Mouse (Mus musculus): ENCODE results near the gene Gm49673. TPM values are rescaled to one million over a fixed set of nuclear protein-coding genes. Genes with fewer than 3 reads are reported as not detected.
A peak's percentile ranks its signal among the peaks of the same experiment; 100 is the strongest.
"Not testable (repeated sequence)": the region's sequence is repeated elsewhere in the genome, so short reads cannot be mapped to it uniquely, and the experiment has no call there.

Gene Gm49673
- polyA plus RNA-seq (2012; rRNA removed), result 0.89 and 1.7 TPM in 2 replicates

DNA sequence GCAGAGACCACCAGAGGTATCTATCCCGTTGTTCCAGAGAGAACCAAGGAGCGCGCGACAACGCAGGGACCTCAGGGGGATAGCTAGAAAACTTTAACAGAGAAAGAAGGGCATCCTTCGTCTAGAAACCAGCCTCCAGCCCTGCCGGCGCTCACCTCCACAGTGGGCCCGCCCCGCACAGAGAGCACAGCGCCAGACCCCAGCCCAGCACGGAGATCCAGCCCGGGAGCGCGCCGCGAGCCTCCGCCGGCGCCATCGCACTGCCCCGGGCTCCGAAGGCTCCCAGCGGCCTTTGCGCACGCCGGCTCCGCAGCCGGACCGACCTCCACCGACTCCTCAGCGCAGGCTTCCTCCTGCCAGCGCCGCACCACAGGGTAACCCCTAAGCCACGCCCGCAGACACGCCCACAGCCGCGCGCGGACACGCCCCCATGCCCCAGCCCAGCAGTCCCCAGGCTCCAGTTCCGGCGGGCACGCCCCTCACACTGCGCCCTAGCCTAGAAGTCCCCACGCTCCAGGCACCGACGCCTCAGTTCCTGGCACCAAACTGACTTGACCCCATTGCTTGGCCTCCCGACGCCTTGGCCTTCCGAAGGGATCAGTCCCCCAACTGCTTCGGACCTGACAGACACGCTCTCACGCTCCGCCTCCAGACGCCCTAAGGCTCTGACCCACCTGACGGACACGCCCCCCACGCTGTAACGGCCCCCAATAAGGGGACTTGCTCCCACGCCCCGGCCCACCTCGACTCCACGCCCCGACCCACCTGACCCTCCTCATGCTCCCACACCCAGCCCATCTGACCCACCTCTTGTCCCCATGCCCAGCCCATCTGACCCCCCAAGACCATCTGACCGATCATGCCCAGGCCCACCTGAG lies at the start of gene Gm49673, which contains the start of gene Rnaset2a:
Gene Gm49673 (minus strand): TSS at position 350 of the 878 bp plus-strand sequence.
Gene Rnaset2a (minus strand): TSS at position 659 of the 878 bp plus-strand sequence.
- not testable (repeated sequence) for H3K4me3 ChIP-seq (replicated peaks; ENCODE audit: insufficient read depth, low read depth, low read length); H3K4me1 ChIP-seq (ENCODE audit: control insufficient read depth, insufficient read depth, low read length); H3K27ac ChIP-seq (ENCODE audit: insufficient read depth, low read length); H3K27me3 ChIP-seq (ENCODE audit: control insufficient read depth, insufficient read depth, low read length)
- 2% methylated on average over 54 of the region's 67 CpGs for WGBS
- peak; percentile 16 to 43 for DNase-seq

DNA sequence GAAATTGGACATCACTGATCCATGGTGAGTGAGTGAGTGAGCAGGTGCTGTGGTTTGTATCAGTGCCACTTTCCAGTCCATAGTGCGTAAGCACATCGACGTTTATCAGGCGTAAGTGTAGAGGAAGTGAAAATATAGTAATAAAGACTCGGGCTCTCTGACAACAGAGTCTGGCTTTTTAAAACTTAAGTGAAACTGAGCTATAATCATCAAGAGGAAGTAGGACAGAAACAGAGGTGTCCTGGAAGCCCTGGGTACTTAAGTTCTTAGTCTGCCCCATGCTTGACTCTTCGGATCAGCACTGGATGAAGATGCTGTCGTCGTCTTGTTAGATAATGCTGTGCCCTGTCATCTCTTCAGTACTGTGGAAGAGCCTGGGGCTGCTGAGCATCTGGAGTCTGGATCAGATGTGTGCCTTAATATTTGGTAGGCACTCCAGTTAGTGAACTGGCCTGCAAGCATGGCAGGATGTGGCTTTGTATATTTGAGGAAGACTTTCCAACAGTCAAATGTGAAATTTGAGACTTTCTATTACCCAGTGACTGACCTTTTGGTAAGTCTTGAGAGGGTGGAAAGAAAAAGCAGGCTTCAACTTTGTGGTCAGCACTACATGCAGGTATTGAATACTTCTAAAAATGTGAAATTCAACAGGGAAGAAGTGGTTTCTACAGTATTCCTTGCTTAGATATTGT lies 48.2 kb upstream of the Gm49673 start:
- no peak for DNase-seq
- 92% methylated on average over 8 of the region's 8 CpGs for WGBS
- Histone ChIP-seq H3K27me3 (ENCODE audit: control insufficient read depth, insufficient read depth, low read length) (no peaks in the 10 kb centered on the region), H3K27ac (ENCODE audit: insufficient read depth, low read length) (no peak overlapping the region), H3K4me3 (replicated peaks; ENCODE audit: insufficient read depth, low read depth, low read length) (no peak overlapping the region), H3K4me1 (ENCODE audit: control insufficient read depth, insufficient read depth, low read length) (no peaks in the 10 kb centered on the region)
- TF ChIP-seq POLR2A (IDR thresholded peaks at IDR 0.05; ENCODE audit: borderline replicate concordance, insufficient read depth, low read length), result no peak
- TF ChIP-seq CTCF (IDR thresholded peaks at IDR 0.05; ENCODE audit: borderline replicate concordance, insufficient read depth, low read depth, low read length), result no peak

DNA sequence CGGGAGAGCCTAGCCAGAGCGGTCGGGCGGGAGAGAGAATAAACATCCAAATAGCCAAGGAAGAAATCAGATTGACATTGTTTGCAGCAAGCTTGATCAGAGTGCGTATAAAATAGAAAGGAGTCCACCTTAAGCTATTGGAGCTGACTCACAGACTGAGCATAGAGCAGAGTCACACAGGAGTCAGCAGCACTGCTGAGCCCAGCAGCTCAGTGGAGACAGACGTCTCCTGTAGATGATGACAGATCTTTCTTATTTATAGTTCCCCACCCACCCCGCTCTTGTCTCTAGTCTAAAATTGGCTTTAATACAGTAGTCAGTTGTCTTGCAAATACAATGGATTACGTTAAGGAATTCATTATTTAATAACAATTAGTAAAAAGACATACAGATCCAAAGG lies 46.1 kb upstream of the Gm49673 start:
- Histone ChIP-seq H3K4me3 (replicated peaks; ENCODE audit: insufficient read depth, low read depth, low read length) (no peak overlapping the region), H3K4me1 (ENCODE audit: control insufficient read depth, insufficient read depth, low read length) (no peaks in the 10 kb centered on the region), H3K27me3 (ENCODE audit: control insufficient read depth, insufficient read depth, low read length) (no peaks in the 10 kb centered on the region), H3K27ac (ENCODE audit: insufficient read depth, low read length) (no peak overlapping the region)
- 91% methylated on average over 8 of the region's 8 CpGs for WGBS
- TF ChIP-seq POLR2A (IDR thresholded peaks at IDR 0.05; ENCODE audit: borderline replicate concordance, insufficient read depth, low read length) (no peak), CTCF (IDR thresholded peaks at IDR 0.05; ENCODE audit: borderline replicate concordance, insufficient read depth, low read depth, low read length) (no peak)
- no peak for DNase-seq

DNA sequence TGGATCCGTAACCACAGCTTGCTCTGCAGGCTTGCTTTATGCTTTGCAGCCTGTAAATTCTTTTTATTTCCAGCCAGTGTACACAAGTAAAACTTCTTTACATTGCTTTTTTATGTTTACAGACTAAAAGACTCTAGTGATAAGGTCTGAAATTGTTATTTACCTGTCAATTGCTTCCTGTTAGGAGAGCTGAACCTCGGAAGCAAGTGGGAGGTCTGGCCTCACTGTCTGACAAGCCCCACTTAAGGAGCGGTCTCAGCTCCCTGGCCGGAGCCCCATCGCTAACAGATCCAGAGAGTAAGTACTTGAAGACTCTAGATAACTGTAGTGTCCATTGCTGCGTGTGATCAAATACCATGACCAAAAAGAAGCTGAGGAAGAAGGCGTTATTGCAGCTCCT lies 36.6 kb upstream of the Gm49673 start:
- Histone ChIP-seq H3K27ac (ENCODE audit: insufficient read depth, low read length) (no peak overlapping the region), H3K4me1 (ENCODE audit: control insufficient read depth, insufficient read depth, low read length) (no peaks in the 10 kb centered on the region), H3K4me3 (replicated peaks; ENCODE audit: insufficient read depth, low read depth, low read length) (no peak overlapping the region), H3K27me3 (ENCODE audit: control insufficient read depth, insufficient read depth, low read length) (no peaks in the 10 kb centered on the region; the same call in 1 of the 2 replicates)
- no peak for DNase-seq
- WGBS, result 89% methylated on average over 7 of the region's 7 CpGs
- TF ChIP-seq CTCF (IDR thresholded peaks at IDR 0.05; ENCODE audit: borderline replicate concordance, insufficient read depth, low read depth, low read length) (no peak), POLR2A (IDR thresholded peaks at IDR 0.05; ENCODE audit: borderline replicate concordance, insufficient read depth, low read length) (no peak)

DNA sequence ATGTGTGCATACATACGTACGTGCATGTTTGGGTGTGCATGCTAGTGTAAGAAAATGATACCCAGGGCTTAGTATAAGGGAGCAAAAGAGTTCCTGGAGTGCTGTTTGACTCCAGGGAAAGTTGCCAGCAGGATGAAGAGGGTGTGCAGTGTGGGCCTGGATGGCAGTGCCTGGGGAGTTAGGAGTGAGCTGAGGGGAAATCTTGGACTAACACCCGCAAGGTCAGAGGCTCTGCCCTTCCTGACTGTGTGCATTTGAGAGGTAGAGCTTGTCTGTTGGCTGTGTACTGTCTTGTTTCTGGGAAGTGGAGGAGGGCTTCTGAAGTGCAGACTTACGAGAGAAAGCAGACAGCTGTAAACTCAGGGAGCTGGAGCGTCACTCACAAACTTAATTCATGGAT lies 36.2 kb upstream of the Gm49673 start:
- 83% methylated on average over 5 of the region's 5 CpGs for WGBS
- DNase-seq, result no peak
- Histone ChIP-seq H3K27ac (ENCODE audit: insufficient read depth, low read length) (no peak overlapping the region), H3K4me1 (ENCODE audit: control insufficient read depth, insufficient read depth, low read length) (no peaks in the 10 kb centered on the region), H3K4me3 (replicated peaks; ENCODE audit: insufficient read depth, low read depth, low read length) (no peak overlapping the region), H3K27me3 (ENCODE audit: control insufficient read depth, insufficient read depth, low read length) (no peaks in the 10 kb centered on the region; the same call in 1 of the 2 replicates)
- TF ChIP-seq POLR2A (IDR thresholded peaks at IDR 0.05; ENCODE audit: borderline replicate concordance, insufficient read depth, low read length) (no peak), CTCF (IDR thresholded peaks at IDR 0.05; ENCODE audit: borderline replicate concordance, insufficient read depth, low read depth, low read length) (no peak)

DNA sequence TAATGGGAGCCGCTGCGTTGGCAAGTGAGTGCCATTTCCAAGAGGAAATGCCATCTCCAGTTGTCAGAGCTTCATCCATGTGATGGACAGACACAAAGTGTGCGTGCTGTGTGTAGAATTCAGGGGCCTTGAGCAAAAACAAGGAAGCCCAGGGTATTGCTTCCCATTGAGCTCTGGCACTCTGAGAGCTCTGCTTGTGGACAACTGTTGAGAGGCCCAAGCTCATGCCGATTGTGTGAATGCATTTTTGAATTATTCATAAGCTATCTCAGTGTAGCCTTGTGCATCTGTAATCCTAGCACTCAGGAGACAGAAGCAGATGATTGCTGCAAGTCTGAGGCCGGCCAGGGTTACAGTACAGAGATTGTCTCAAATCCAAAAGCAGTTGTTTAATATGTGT lies 29.5 kb upstream of the Gm49673 start:
- Histone ChIP-seq H3K4me1 (ENCODE audit: control insufficient read depth, insufficient read depth, low read length) (no peaks in the 10 kb centered on the region), H3K4me3 (replicated peaks; ENCODE audit: insufficient read depth, low read depth, low read length) (no peak overlapping the region), H3K27me3 (ENCODE audit: control insufficient read depth, insufficient read depth, low read length) (no peaks in the 10 kb centered on the region), H3K27ac (ENCODE audit: insufficient read depth, low read length) (no peak overlapping the region)
- WGBS, result 36% methylated on average over 5 of the region's 5 CpGs
- no peak for TF ChIP-seq POLR2A (IDR thresholded peaks at IDR 0.05; ENCODE audit: borderline replicate concordance, insufficient read depth, low read length)
- no peak for TF ChIP-seq CTCF (IDR thresholded peaks at IDR 0.05; ENCODE audit: borderline replicate concordance, insufficient read depth, low read depth, low read length)
- DNase-seq, result peak in 1 of 2 experiments; percentile 23

DNA sequence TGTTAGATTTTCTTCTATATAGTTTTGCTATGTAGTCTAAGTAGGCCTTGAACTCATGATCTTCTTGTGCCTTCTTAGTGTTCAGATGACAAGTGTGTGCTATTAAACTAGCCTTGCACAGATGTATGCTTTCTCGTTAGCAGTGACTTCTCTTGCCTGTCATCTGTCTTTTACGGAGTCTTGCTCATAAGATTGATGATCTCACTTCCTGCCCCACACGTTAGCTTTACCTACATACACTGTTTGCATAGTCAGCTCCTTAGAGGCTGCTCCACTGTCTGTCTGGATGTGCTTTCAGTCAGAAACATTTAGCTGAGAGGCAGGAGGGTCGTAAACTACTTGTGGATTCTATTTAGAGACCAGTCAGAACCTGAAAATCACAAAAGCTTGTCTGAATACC lies 23.5 kb upstream of the Gm49673 start:
- no peak overlapping the region for H3K27ac ChIP-seq (ENCODE audit: insufficient read depth, low read length)
- DNase-seq, result no peak
- 84% methylated on average over 4 of the region's 4 CpGs for WGBS
- H3K4me1 ChIP-seq (ENCODE audit: control insufficient read depth, insufficient read depth, low read length), result no peaks in the 10 kb centered on the region
- no peaks in the 10 kb centered on the region for H3K27me3 ChIP-seq (ENCODE audit: control insufficient read depth, insufficient read depth, low read length)
- TF ChIP-seq POLR2A (IDR thresholded peaks at IDR 0.05; ENCODE audit: borderline replicate concordance, insufficient read depth, low read length), result no peak
- TF ChIP-seq CTCF (IDR thresholded peaks at IDR 0.05; ENCODE audit: borderline replicate concordance, insufficient read depth, low read depth, low read length), result no peak
- H3K4me3 ChIP-seq (replicated peaks; ENCODE audit: insufficient read depth, low read depth, low read length), result no peak overlapping the region

DNA sequence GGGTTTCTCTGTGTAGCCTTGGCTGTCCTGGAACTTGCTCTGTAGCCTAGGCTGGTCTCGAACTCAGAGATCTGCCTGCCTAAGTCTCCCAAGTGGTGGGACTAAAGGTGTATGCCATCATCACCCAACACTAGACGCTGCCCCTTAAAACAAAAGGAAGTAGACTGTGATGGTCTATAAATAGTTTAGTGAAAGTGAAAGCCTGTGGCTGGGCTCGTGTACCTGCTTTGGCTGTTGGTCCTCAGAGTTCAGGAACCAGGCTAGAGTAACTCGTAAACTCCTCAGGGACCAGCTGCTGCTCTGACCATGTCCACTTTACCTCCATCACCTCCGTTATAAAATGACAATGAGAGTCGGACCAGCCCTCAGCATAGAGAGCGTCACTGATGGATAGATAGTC lies 22.7 kb upstream of the Gm49673 start:
- TF ChIP-seq POLR2A (IDR thresholded peaks at IDR 0.05; ENCODE audit: borderline replicate concordance, insufficient read depth, low read length) (no peak), CTCF (IDR thresholded peaks at IDR 0.05; ENCODE audit: borderline replicate concordance, insufficient read depth, low read depth, low read length) (no peak)
- WGBS, result 91% methylated on average over 7 of the region's 7 CpGs
- no peak for DNase-seq
- no peaks in the 10 kb centered on the region for H3K27me3 ChIP-seq (ENCODE audit: control insufficient read depth, insufficient read depth, low read length)
- H3K4me3 ChIP-seq (replicated peaks; ENCODE audit: insufficient read depth, low read depth, low read length), result no peak overlapping the region
- H3K27ac ChIP-seq (ENCODE audit: insufficient read depth, low read length), result no peak overlapping the region
- no peaks in the 10 kb centered on the region for H3K4me1 ChIP-seq (ENCODE audit: control insufficient read depth, insufficient read depth, low read length)

DNA sequence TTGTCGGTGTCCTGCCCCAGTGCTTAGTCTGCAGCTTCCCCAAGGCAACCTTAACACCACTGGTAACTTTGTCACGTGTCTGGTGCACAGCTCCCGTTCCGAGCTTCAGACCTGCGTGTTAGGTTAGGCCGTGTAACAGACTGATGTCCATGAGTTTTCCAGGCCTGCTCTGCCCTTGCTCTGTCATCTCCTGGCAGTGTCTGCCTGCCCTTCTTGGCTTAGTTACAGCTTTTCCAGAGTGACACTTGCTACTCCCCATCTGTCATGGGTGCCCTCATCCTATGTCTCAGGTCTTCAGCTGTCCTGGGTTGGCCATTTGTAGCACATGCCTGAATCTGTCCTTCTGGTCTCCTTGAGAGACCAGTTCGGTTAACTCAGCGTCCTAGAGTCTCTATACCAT lies 19.8 kb upstream of the Gm49673 start:
- not testable (repeated sequence) for H3K27me3 ChIP-seq (ENCODE audit: control insufficient read depth, insufficient read depth, low read length); H3K27ac ChIP-seq (ENCODE audit: insufficient read depth, low read length); H3K4me3 ChIP-seq (replicated peaks; ENCODE audit: insufficient read depth, low read depth, low read length); H3K4me1 ChIP-seq (ENCODE audit: control insufficient read depth, insufficient read depth, low read length)
- peak; percentile 47 to 72 for DNase-seq
- 24% methylated on average over 7 of the region's 8 CpGs for WGBS

DNA sequence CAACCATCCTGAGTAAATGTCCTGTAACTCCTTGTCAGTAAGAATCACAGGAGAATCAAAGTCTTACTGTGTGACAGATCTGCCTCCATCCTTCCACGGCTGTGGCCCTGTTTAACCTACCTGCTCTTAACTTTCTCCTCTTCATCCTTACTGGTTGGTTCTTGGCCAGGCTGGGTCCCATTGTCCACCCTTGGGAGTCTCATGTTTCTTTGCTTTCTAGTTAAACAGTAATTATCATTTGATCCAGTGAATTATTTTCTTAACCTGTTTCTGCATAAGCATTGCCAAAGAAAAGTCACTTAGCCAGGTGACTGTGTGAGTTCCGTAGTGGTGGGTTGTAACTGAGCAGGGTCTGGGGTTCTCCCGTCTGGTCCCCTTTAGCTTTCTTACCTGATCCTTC lies 18.9 kb upstream of the Gm49673 start:
- 45% methylated on average over 2 of the region's 3 CpGs for WGBS
- not testable (repeated sequence) for H3K27ac ChIP-seq (ENCODE audit: insufficient read depth, low read length); H3K4me1 ChIP-seq (ENCODE audit: control insufficient read depth, insufficient read depth, low read length); H3K4me3 ChIP-seq (replicated peaks; ENCODE audit: insufficient read depth, low read depth, low read length); DNase-seq; H3K27me3 ChIP-seq (ENCODE audit: control insufficient read depth, insufficient read depth, low read length)

DNA sequence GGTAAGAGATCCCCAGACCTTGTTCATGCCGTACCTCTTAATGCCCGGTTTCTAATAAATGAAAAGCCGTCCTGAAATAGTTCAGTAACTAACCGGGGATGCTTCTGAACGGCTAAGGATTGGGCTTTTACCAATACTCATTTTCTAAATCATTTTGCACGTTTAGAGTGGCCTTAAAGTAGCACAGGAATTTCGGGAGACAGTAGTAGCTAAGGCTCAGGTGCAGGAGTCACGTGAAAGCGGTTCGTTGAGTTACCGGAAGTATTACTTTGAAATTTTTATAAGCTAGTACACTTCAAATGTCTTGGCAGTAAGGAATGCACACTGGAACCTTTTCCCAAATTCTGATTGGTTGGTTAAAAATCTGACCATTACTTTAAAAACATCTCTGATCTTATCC lies 18.4 kb upstream of the Gm49673 start:
- not testable (repeated sequence) for DNase-seq; H3K4me1 ChIP-seq (ENCODE audit: control insufficient read depth, insufficient read depth, low read length); H3K27ac ChIP-seq (ENCODE audit: insufficient read depth, low read length); H3K27me3 ChIP-seq (ENCODE audit: control insufficient read depth, insufficient read depth, low read length); H3K4me3 ChIP-seq (replicated peaks; ENCODE audit: insufficient read depth, low read depth, low read length)
- WGBS, result under 1% methylated on average over 11 of the region's 11 CpGs
